Mouse (Mus musculus): ENCODE results near the gene Icam2. TPM values are rescaled to one million over a fixed set of nuclear protein-coding genes. Genes with fewer than 3 reads are reported as not detected.
A peak's percentile ranks its signal among the peaks of the same experiment; 100 is the strongest.

Gene Icam2
- polyA plus RNA-seq, 1 experiment from 2014 or later, result 14.8 TPM

- peak overlapping the region; percentile 62 for H3K27ac ChIP-seq (ENCODE audit: low read length)
- H3K27me3 ChIP-seq (ENCODE audit: control insufficient read depth, insufficient read depth, low read depth, low read length), result no peaks in the 10 kb centered on the region
- no peak overlapping the region for H3K9ac ChIP-seq (ENCODE audit: low read depth, low read length)
- H3K4me1 ChIP-seq (ENCODE audit: control insufficient read depth, low read depth, low read length), result peaks cover 4% of the 10 kb centered on the region; the same call in 1 of the 2 replicates
- H3K4me3 ChIP-seq (ENCODE audit: low read depth, low read length), result no peak overlapping the region
- WGBS (ENCODE audit: insufficient replicate concordance), result 40% methylated on average over 9 of the region's 9 CpGs
- H3K9me3 ChIP-seq (replicated peaks; ENCODE audit: control insufficient read depth, low read length), result no peaks in the 10 kb centered on the region
- no peak overlapping the region for H3K4me2 ChIP-seq (ENCODE audit: low read depth, low read length)
- 0 out of 2 replicates have a peak, but pooled peaks have one; percentile 2 for ATAC-seq (ENCODE audit: low read depth)
- H3K36me3 ChIP-seq (ENCODE audit: control insufficient read depth, insufficient read depth), result peaks cover 4% of the 10 kb centered on the region; the same call in 1 of the 2 replicates
Observed at GRCm38 (mm10) chr11:106419262-106420102, 31.6 kb upstream of the Icam2 start.

DNA sequence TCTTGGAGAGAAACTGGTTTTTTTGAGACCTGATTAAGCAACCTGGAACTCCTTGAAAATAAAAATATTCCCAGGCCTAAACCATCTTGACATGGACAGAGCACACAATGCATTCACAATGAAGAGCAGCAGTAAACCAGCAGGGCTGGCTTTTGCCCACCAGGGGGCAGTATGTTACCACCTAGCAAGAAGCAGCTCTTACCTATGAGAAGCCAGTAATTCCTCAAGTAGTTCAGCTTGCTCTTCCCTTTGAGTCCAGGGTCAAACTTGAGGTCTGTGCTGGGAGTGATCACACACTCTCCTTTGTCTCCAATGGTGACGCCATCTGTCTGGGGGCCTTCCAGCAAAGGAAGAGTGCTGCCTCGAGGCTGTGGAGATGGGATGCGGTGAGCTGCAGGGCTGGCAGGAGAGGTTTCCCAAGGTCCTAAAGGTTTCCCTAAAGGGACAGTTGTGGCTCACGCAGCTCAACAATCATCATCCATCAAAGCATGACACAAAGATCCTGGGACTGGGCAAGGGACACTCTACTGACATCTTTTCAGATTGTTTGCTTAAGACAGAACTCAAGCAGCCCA, 30.8 kb upstream of the Icam2 start:
- 46% methylated on average over 4 of the region's 4 CpGs for WGBS (ENCODE audit: insufficient replicate concordance)
- H3K4me3 ChIP-seq (ENCODE audit: low read depth, low read length), result no peak overlapping the region
- no peak overlapping the region for H3K4me2 ChIP-seq (ENCODE audit: low read depth, low read length)
- no peak overlapping the region for H3K9ac ChIP-seq (ENCODE audit: low read depth, low read length)
- no peaks in the 10 kb centered on the region for H3K27me3 ChIP-seq (ENCODE audit: control insufficient read depth, insufficient read depth, low read depth, low read length)
- H3K4me1 ChIP-seq (ENCODE audit: control insufficient read depth, low read depth, low read length), result peaks cover 4% of the 10 kb centered on the region; the same call in 1 of the 2 replicates
- H3K36me3 ChIP-seq (ENCODE audit: control insufficient read depth, insufficient read depth), result peaks cover 7% of the 10 kb centered on the region; the same call in 1 of the 2 replicates
- ATAC-seq (ENCODE audit: low read depth), result peak; percentile 60; the same call in 1 of the 2 replicates
- H3K27ac ChIP-seq (ENCODE audit: low read length), result no peak overlapping the region; the same call in 1 of the 2 replicates
- H3K9me3 ChIP-seq (replicated peaks; ENCODE audit: control insufficient read depth, low read length), result no peaks in the 10 kb centered on the region

DNA sequence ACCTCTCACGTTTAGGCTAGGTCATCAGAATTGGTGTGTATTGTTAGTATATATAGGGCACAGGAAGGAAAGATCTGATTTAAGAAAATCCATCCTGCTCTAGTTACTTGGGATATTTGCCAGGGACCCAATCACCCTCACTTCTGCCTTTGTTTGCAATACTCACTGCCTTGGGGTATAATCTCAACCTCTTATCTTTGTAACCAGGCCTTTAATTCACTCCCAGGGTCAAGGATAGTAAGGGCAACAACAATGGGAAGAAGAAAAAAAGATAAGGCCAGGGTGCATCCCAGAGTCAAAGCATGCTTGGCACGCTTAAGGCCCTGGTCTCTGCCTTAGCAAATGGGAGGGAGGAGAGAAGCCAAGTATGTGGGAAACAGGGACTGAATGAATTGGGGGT, 30.0 kb upstream of the Icam2 start:
- Histone ChIP-seq H3K4me2 (ENCODE audit: low read depth, low read length) (no peak overlapping the region), H3K4me1 (ENCODE audit: control insufficient read depth, low read depth, low read length) (peaks cover 4% of the 10 kb centered on the region; the same call in 1 of the 2 replicates), H3K4me3 (ENCODE audit: low read depth, low read length) (no peak overlapping the region), H3K27ac (ENCODE audit: low read length) (no peak overlapping the region), H3K36me3 (ENCODE audit: control insufficient read depth, insufficient read depth) (peaks cover 3% of the 10 kb centered on the region; the same call in 1 of the 2 replicates), H3K9ac (ENCODE audit: low read depth, low read length) (no peak overlapping the region), H3K9me3 (replicated peaks; ENCODE audit: control insufficient read depth, low read length) (no peaks in the 10 kb centered on the region), H3K27me3 (ENCODE audit: control insufficient read depth, insufficient read depth, low read depth, low read length) (no peaks in the 10 kb centered on the region)
- ATAC-seq (ENCODE audit: low read depth), result no peak
- WGBS (ENCODE audit: insufficient replicate concordance), result 51% methylated on average over 2 of the region's 2 CpGs

DNA sequence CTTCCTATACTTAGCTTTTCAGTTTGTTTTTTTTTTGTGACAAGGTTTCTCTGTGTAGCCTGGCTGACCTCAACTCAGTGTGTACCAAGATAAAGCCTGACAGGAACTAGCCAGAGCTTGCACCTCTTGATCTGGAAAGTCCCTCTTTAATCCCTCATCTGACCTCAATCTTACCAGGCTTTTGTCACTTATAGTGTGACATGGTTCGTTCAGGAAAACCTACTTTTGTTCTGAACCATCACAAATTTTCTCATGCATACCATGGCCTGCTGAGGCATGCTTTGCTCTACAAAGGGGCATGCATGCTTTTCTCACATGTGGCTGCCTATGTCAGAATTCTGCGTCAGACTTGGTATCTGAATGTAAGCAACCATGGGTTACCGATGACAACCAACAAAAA, 28.5 kb upstream of the Icam2 start:
- no peaks in the 10 kb centered on the region for H3K27me3 ChIP-seq (ENCODE audit: control insufficient read depth, insufficient read depth, low read depth, low read length)
- no peak overlapping the region for H3K27ac ChIP-seq (ENCODE audit: low read length)
- no peak overlapping the region for H3K4me3 ChIP-seq (ENCODE audit: low read depth, low read length)
- WGBS (ENCODE audit: insufficient replicate concordance), result 66% methylated on average over 3 of the region's 3 CpGs
- H3K36me3 ChIP-seq (ENCODE audit: control insufficient read depth, insufficient read depth), result peaks cover 4% of the 10 kb centered on the region; the same call in 1 of the 2 replicates
- peaks cover 4% of the 10 kb centered on the region; the same call in 1 of the 2 replicates for H3K4me1 ChIP-seq (ENCODE audit: control insufficient read depth, low read depth, low read length)
- no peaks in the 10 kb centered on the region for H3K9me3 ChIP-seq (replicated peaks; ENCODE audit: control insufficient read depth, low read length)
- no peak overlapping the region for H3K4me2 ChIP-seq (ENCODE audit: low read depth, low read length)
- no peak overlapping the region for H3K9ac ChIP-seq (ENCODE audit: low read depth, low read length)
- ATAC-seq (ENCODE audit: low read depth), result no peak

DNA sequence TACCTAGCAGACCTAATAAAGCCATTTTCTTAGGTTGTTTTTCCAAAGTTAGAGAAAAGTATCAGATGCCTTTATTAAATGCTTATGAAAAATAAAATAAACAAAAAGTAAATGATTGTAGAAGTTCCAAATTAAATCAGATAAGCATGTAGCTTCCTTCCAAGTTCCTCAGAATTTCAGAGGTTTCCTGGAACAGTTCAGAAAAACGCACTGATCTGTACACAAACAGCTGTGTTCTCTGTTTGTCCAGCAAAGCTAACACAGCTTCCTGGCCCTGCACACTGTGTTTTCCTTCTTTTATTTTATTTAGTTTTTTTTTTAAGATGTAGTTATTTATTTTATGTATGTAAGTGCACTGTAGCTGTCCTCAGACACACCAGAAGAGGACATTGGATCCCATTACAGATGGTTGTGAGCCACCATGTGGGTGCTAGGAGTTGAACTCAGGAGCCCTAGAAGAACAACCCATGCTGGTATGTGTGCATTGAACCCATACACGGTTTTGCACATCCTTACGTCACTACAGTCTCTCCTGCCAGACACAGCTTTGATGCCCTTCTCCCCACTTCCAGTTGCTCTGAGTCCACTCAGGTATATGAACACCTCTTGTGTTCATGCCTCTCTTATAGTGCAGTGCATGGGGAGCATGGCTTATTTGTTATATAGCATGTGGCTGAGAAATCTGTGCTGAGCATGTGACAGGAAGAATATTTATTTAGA, 24.9 kb upstream of the Icam2 start:
- H3K4me2 ChIP-seq (ENCODE audit: low read depth, low read length), result no peak overlapping the region
- H3K36me3 ChIP-seq (ENCODE audit: control insufficient read depth, insufficient read depth), result peaks cover 7% of the 10 kb centered on the region; the same call in 1 of the 2 replicates
- H3K27ac ChIP-seq (ENCODE audit: low read length), result no peak overlapping the region
- WGBS (ENCODE audit: insufficient replicate concordance), result 68% methylated on average over 3 of the region's 3 CpGs
- H3K9ac ChIP-seq (ENCODE audit: low read depth, low read length), result no peak overlapping the region
- ATAC-seq (ENCODE audit: low read depth), result no peak
- no peaks in the 10 kb centered on the region for H3K27me3 ChIP-seq (ENCODE audit: control insufficient read depth, insufficient read depth, low read depth, low read length)
- H3K9me3 ChIP-seq (replicated peaks; ENCODE audit: control insufficient read depth, low read length), result no peaks in the 10 kb centered on the region
- no peak overlapping the region for H3K4me3 ChIP-seq (ENCODE audit: low read depth, low read length)
- H3K4me1 ChIP-seq (ENCODE audit: control insufficient read depth, low read depth, low read length), result no peaks in the 10 kb centered on the region

GRCm38 (mm10) chr11:106411157-106411556, 23.3 kb upstream of the Icam2 start:
- H3K4me1 ChIP-seq (ENCODE audit: control insufficient read depth, low read depth, low read length), result no peaks in the 10 kb centered on the region
- no peaks in the 10 kb centered on the region for H3K27me3 ChIP-seq (ENCODE audit: control insufficient read depth, insufficient read depth, low read depth, low read length)
- H3K4me2 ChIP-seq (ENCODE audit: low read depth, low read length), result no peak overlapping the region
- no peak for ATAC-seq (ENCODE audit: low read depth)
- peaks cover 10% of the 10 kb centered on the region; the same call in 1 of the 2 replicates for H3K36me3 ChIP-seq (ENCODE audit: control insufficient read depth, insufficient read depth)
- H3K9me3 ChIP-seq (replicated peaks; ENCODE audit: control insufficient read depth, low read length), result no peaks in the 10 kb centered on the region
- WGBS (ENCODE audit: insufficient replicate concordance), result 58% methylated on average over 2 of the region's 2 CpGs
- no peak overlapping the region for H3K4me3 ChIP-seq (ENCODE audit: low read depth, low read length)
- no peak overlapping the region for H3K27ac ChIP-seq (ENCODE audit: low read length)
- no peak overlapping the region for H3K9ac ChIP-seq (ENCODE audit: low read depth, low read length)

DNA sequence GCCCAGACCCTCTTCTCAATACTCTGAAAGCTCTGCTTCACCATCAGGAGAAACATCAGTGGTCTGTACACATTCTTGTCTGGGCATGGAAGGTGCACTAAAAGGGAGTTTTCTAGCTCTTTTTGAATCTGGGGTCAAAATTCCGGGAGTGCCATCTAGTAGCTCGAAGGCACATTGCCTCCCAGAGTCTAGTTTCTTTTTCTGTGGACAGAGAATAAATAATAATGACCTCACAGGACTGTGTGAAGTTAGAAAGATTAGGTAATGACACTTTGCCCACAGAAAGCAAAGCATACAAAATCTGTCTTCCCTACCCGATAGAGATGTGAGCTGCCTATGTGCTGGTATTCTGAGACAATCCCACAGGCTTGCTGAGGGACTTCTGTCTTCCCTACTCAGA, 22.6 kb upstream of the Icam2 start:
- H3K27me3 ChIP-seq (ENCODE audit: control insufficient read depth, insufficient read depth, low read depth, low read length), result no peaks in the 10 kb centered on the region
- no peaks in the 10 kb centered on the region for H3K4me1 ChIP-seq (ENCODE audit: control insufficient read depth, low read depth, low read length)
- H3K36me3 ChIP-seq (ENCODE audit: control insufficient read depth, insufficient read depth), result peaks cover 10% of the 10 kb centered on the region; the same call in 1 of the 2 replicates
- no peak overlapping the region for H3K4me3 ChIP-seq (ENCODE audit: low read depth, low read length)
- ATAC-seq (ENCODE audit: low read depth), result peak; percentile 21; the same call in 1 of the 2 replicates
- H3K4me2 ChIP-seq (ENCODE audit: low read depth, low read length), result no peak overlapping the region
- no peaks in the 10 kb centered on the region for H3K9me3 ChIP-seq (replicated peaks; ENCODE audit: control insufficient read depth, low read length)
- no peak overlapping the region for H3K27ac ChIP-seq (ENCODE audit: low read length)
- H3K9ac ChIP-seq (ENCODE audit: low read depth, low read length), result no peak overlapping the region
- 73% methylated on average over 3 of the region's 3 CpGs for WGBS (ENCODE audit: insufficient replicate concordance)

DNA sequence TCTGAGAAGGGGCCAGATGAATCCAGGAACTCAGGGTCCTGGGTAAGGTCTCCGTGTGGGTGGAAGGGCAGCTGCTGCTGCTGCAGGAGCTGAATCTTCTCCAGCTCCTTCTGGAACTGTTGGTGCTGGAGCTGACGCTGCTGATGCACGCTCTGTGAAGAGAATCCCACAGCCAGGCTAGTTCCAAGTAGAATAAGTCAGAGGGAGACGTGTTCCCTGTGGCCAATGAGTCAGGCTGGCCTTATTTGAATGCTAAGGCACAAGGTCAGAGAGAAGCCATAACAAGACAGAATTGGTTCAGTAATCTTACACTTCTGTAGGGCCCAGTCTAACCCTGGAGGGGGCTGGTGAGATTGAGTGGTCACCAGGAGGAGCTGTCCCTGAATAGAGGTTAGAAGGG, 22.1 kb upstream of the Icam2 start:
- H3K36me3 ChIP-seq (ENCODE audit: control insufficient read depth, insufficient read depth), result peaks cover 10% of the 10 kb centered on the region; the same call in 1 of the 2 replicates
- H3K9me3 ChIP-seq (replicated peaks; ENCODE audit: control insufficient read depth, low read length), result no peaks in the 10 kb centered on the region
- H3K27ac ChIP-seq (ENCODE audit: low read length), result no peak overlapping the region
- no peaks in the 10 kb centered on the region for H3K27me3 ChIP-seq (ENCODE audit: control insufficient read depth, insufficient read depth, low read depth, low read length)
- H3K4me2 ChIP-seq (ENCODE audit: low read depth, low read length), result no peak overlapping the region
- ATAC-seq (ENCODE audit: low read depth), result no peak
- H3K4me3 ChIP-seq (ENCODE audit: low read depth, low read length), result no peak overlapping the region
- H3K4me1 ChIP-seq (ENCODE audit: control insufficient read depth, low read depth, low read length), result no peaks in the 10 kb centered on the region
- WGBS (ENCODE audit: insufficient replicate concordance), result 67% methylated on average over 4 of the region's 4 CpGs
- no peak overlapping the region for H3K9ac ChIP-seq (ENCODE audit: low read depth, low read length)
